Mouse (Mus musculus) stomach, embryonic 15.5 days (tissue): ENCODE results near the gene Slc41a1. TPM values are rescaled to one million over a fixed set of nuclear protein-coding genes. Genes with fewer than 3 reads are reported as not detected.

ENCODE experiments used
- ATAC-seq: fragments of 200-750 bp; cut with Nextera tagmentation; 2 replicates; pipeline ENCODE4 v1.8.0; 2017; ENCODE audit warnings: low read depth, moderate number of reproducible peaks, moderate TSS enrichment; ENCODE audit not compliant: insufficient read depth, low FRiP score
- H3K27ac ChIP-seq: fragments of 300-500 bp; sonication (generic); 2 replicates; pipeline ENCODE4 v1.5.1; 2015; ENCODE audit warnings: mild to moderate bottlenecking, inconsistent platforms
- H3K27me3 ChIP-seq: fragments of 300-500 bp; sonication (generic); replicated peaks from 2 replicates; pipeline ENCODE4 v1.6.1; 2015; ENCODE audit warnings: inconsistent platforms
- H3K36me3 ChIP-seq: fragments of 300-500 bp; sonication (generic); 2 replicates; pipeline ENCODE4 v1.6.1; 2015; ENCODE audit warnings: inconsistent platforms
- H3K4me1 ChIP-seq: fragments of 300-500 bp; sonication (generic); 2 replicates; pipeline ENCODE4 v1.6.1; 2015; ENCODE audit warnings: inconsistent platforms
- H3K4me2 ChIP-seq: fragments of 300-500 bp; sonication (generic); 2 replicates; pipeline ENCODE4 v1.6.1; 2015; ENCODE audit warnings: mild to moderate bottlenecking, inconsistent platforms
- H3K4me3 ChIP-seq: fragments of 300-500 bp; sonication (generic); replicated peaks from 2 replicates; pipeline ENCODE4 v1.5.1; 2015; ENCODE audit warnings: inconsistent platforms
- H3K9ac ChIP-seq: fragments of 300-500 bp; sonication (generic); 2 replicates; pipeline ENCODE4 v1.6.1; 2015; ENCODE audit warnings: inconsistent platforms
- H3K9me3 ChIP-seq: fragments of 300-500 bp; sonication (generic); 2 replicates; pipeline ENCODE4 v1.6.1; 2016; ENCODE audit warnings: inconsistent platforms
- WGBS: fragments of 180-500 bp; shearing (Covaris S2); methylation state at CpG from one replicate; pipeline ENCODE4 v1.1.7; 2015; 5-methylcytosine and 5-hydroxymethylcytosine counted together
- polyA plus RNA-seq: library from polyadenylated mRNA; unstranded; fragments of >200 nt; fragmentation: Nextera tagmentation; extraction: Ambion mirVana; gene quantifications from 2 replicates; pipeline ENCODE4 v1.2.1, GENCODE M21; 2015

The Slc41a1 gene
- polyA plus RNA-seq, 1 experiment from 2014 or later, result 13.3 TPM

- Histone ChIP-seq H3K27ac (peak overlapping the region; percentile 71), H3K9ac (peak overlapping the region; percentile 79), H3K36me3 (no peaks in the 10 kb centered on the region), H3K4me3 (peak overlapping the region; percentile 87), H3K4me1 (peaks cover 4% of the 10 kb centered on the region; the same call in 1 of the 2 replicates), H3K4me2 (peak overlapping the region; percentile 67), H3K27me3 (no peaks in the 10 kb centered on the region), H3K9me3 (no peaks in the 10 kb centered on the region)
- 1% methylated on average over 21 of the region's 22 CpGs for WGBS
- ATAC-seq, result peak; percentile 53
Observed at GRCm38 (mm10) chr1:131828297-131829126, 1.2 kb downstream of the Slc41a1 start.

GRCm38 (mm10) chr1:131829279-131829678 lies 2.0 kb downstream of the Slc41a1 start:
- Histone ChIP-seq H3K4me1 (peaks cover 4% of the 10 kb centered on the region; the same call in 1 of the 2 replicates), H3K4me2 (peak overlapping the region; percentile 67), H3K9me3 (no peaks in the 10 kb centered on the region), H3K36me3 (no peaks in the 10 kb centered on the region), H3K27ac (no peak overlapping the region), H3K9ac (no peak overlapping the region), H3K4me3 (peak overlapping the region; percentile 87), H3K27me3 (no peaks in the 10 kb centered on the region)
- ATAC-seq, result no peak
- 39% methylated on average over 5 of the region's 5 CpGs for WGBS

GRCm38 (mm10) chr1:131830561-131830960 lies 3.3 kb downstream of the Slc41a1 start:
- Histone ChIP-seq H3K9ac (no peak overlapping the region), H3K27me3 (no peaks in the 10 kb centered on the region), H3K27ac (no peak overlapping the region), H3K9me3 (no peaks in the 10 kb centered on the region), H3K4me3 (no peak overlapping the region; the same call in 1 of the 2 replicates), H3K36me3 (no peaks in the 10 kb centered on the region), H3K4me2 (no peak overlapping the region), H3K4me1 (peaks cover 4% of the 10 kb centered on the region; the same call in 1 of the 2 replicates)
- WGBS, result 87% methylated on average over 15 of the region's 15 CpGs
- ATAC-seq, result no peak

GRCm38 (mm10) chr1:131830971-131831641 lies 3.8 kb downstream of the Slc41a1 start:
- no peaks in the 10 kb centered on the region for H3K36me3 ChIP-seq
- no peaks in the 10 kb centered on the region for H3K27me3 ChIP-seq
- no peak for ATAC-seq
- no peak overlapping the region for H3K27ac ChIP-seq
- no peak overlapping the region; the same call in 1 of the 2 replicates for H3K4me3 ChIP-seq
- peaks cover 4% of the 10 kb centered on the region; the same call in 1 of the 2 replicates for H3K4me1 ChIP-seq
- no peak overlapping the region for H3K4me2 ChIP-seq
- no peaks in the 10 kb centered on the region for H3K9me3 ChIP-seq
- no peak overlapping the region for H3K9ac ChIP-seq
- 81% methylated on average over 8 of the region's 8 CpGs for WGBS

GRCm38 (mm10) chr1:131837035-131837434 lies 9.7 kb downstream of the Slc41a1 start:
- H3K4me1 ChIP-seq, result no peaks in the 10 kb centered on the region
- no peak overlapping the region for H3K4me2 ChIP-seq
- H3K27ac ChIP-seq, result no peak overlapping the region
- peaks cover 19% of the 10 kb centered on the region for H3K36me3 ChIP-seq
- H3K9me3 ChIP-seq, result no peaks in the 10 kb centered on the region
- H3K9ac ChIP-seq, result no peak overlapping the region
- no peak for ATAC-seq
- WGBS, result 73% methylated on average over 3 of the region's 3 CpGs
- H3K4me3 ChIP-seq, result no peak overlapping the region
- no peaks in the 10 kb centered on the region for H3K27me3 ChIP-seq

GRCm38 (mm10) chr1:131838542-131838941 lies 11.2 kb downstream of the Slc41a1 start:
- no peaks in the 10 kb centered on the region for H3K9me3 ChIP-seq
- no peak overlapping the region for H3K4me3 ChIP-seq
- peak; percentile 45; the same call in 1 of the 2 replicates for ATAC-seq
- H3K27ac ChIP-seq, result 0 out of 2 replicates have a peak overlapping the region, but pooled peaks have one; percentile 21
- 75% methylated on average over 5 of the region's 5 CpGs for WGBS
- no peaks in the 10 kb centered on the region for H3K27me3 ChIP-seq
- H3K36me3 ChIP-seq, result peaks cover 28% of the 10 kb centered on the region
- H3K4me1 ChIP-seq, result no peaks in the 10 kb centered on the region
- no peak overlapping the region for H3K9ac ChIP-seq
- H3K4me2 ChIP-seq, result no peak overlapping the region

GRCm38 (mm10) chr1:131839279-131839678 lies 12.0 kb downstream of the Slc41a1 start:
- H3K27me3 ChIP-seq, result no peaks in the 10 kb centered on the region

GRCm38 (mm10) chr1:131842221-131842620 lies 14.9 kb downstream of the Slc41a1 start:
- Histone ChIP-seq H3K9ac (no peak overlapping the region), H3K36me3 (peaks cover 40% of the 10 kb centered on the region), H3K4me1 (no peaks in the 10 kb centered on the region), H3K27me3 (no peaks in the 10 kb centered on the region), H3K4me2 (no peak overlapping the region), H3K27ac (no peak overlapping the region), H3K4me3 (no peak overlapping the region), H3K9me3 (no peaks in the 10 kb centered on the region)
- ATAC-seq, result no peak
- whole genome bisulfite sequencing, result 85% methylated on average over 4 of the region's 4 CpGs

More at GRCm38 (mm10) chr1:131839279-131839678, 12.0 kb downstream of the Slc41a1 start:
- no peak overlapping the region for H3K4me3 ChIP-seq
- no peak for ATAC-seq
- no peaks in the 10 kb centered on the region for H3K4me1 ChIP-seq
- H3K36me3 ChIP-seq, result peaks cover 33% of the 10 kb centered on the region
- H3K9ac ChIP-seq, result no peak overlapping the region
- WGBS, result 49% methylated on average over 2 of the region's 2 CpGs
- no peak overlapping the region for H3K4me2 ChIP-seq
- H3K27ac ChIP-seq, result no peak overlapping the region
- H3K9me3 ChIP-seq, result no peaks in the 10 kb centered on the region

GRCm38 (mm10) chr1:131843758-131844157 lies 16.5 kb downstream of the Slc41a1 start:
- Histone ChIP-seq H3K9ac (no peak overlapping the region), H3K4me2 (no peak overlapping the region), H3K27me3 (no peaks in the 10 kb centered on the region), H3K36me3 (peaks cover 40% of the 10 kb centered on the region), H3K27ac (no peak overlapping the region), H3K4me3 (no peak overlapping the region), H3K4me1 (no peaks in the 10 kb centered on the region), H3K9me3 (no peaks in the 10 kb centered on the region)
- 90% methylated on average over 10 of the region's 10 CpGs for WGBS
- no peak for ATAC-seq

GRCm38 (mm10) chr1:131844883-131845282 lies 17.6 kb downstream of the Slc41a1 start:
- 75% methylated on average over 8 of the region's 8 CpGs for WGBS
- no peaks in the 10 kb centered on the region for H3K27me3 ChIP-seq
- no peak overlapping the region for H3K27ac ChIP-seq
- ATAC-seq, result peak; percentile 17; the same call in 1 of the 2 replicates
- peaks cover 40% of the 10 kb centered on the region for H3K36me3 ChIP-seq
- H3K9me3 ChIP-seq, result no peaks in the 10 kb centered on the region
- no peak overlapping the region for H3K4me3 ChIP-seq
- H3K4me1 ChIP-seq, result no peaks in the 10 kb centered on the region
- no peak overlapping the region for H3K9ac ChIP-seq
- H3K4me2 ChIP-seq, result no peak overlapping the region

- Histone ChIP-seq H3K36me3 (peaks cover 29% of the 10 kb centered on the region), H3K4me3 (no peak overlapping the region), H3K27ac (no peak overlapping the region), H3K4me2 (no peak overlapping the region), H3K9ac (no peak overlapping the region), H3K27me3 (no peaks in the 10 kb centered on the region), H3K4me1 (no peaks in the 10 kb centered on the region), H3K9me3 (no peaks in the 10 kb centered on the region)
- 66% methylated on average over 5 of the region's 5 CpGs for WGBS
- no peak for ATAC-seq
Observed at GRCm38 (mm10) chr1:131846255-131846654, 19.0 kb downstream of the Slc41a1 start.

- Histone ChIP-seq H3K9ac (no peak overlapping the region), H3K4me3 (no peak overlapping the region), H3K4me2 (no peak overlapping the region), H3K27ac (no peak overlapping the region), H3K36me3 (no peaks in the 10 kb centered on the region), H3K4me1 (no peaks in the 10 kb centered on the region), H3K9me3 (no peaks in the 10 kb centered on the region), H3K27me3 (no peaks in the 10 kb centered on the region)
- 81% methylated on average over 4 of the region's 4 CpGs for WGBS
- ATAC-seq, result no peak
Observed at GRCm38 (mm10) chr1:131861811-131862210, 34.5 kb downstream of the Slc41a1 start.
